Mouse (Mus musculus) c-Kit-positive CD71-negative TER-119-negative erythroid progenitor cells, embryonic 14.5 days (primary cell): Measurements from ENCODE around the gene Ppm1b.

Source experiments
- DNase-seq: peaks from one replicate; pipeline ENCODE4 v3.0.0-alpha.2; 2013; ENCODE audit warnings: low read depth

The Ppm1b gene

DNA sequence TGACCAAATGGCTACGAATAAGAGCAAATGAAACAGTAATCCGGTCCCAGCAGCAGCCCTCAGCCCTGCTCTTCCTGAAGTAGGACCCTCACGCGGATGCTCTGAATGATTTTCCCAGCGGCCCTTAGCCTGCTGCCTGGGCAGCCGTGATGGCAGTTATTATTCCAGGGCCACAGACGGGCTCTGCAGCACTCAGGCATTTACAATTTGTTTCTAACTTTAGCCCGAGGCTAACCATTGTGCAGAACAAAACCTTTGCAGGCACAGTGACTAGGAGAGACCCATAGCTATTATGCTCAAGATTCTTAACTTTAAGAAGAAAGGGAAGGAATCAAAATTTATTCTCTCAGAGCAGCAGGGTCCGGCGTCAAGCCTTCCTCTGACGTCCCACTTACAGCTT lies 115.8 kb downstream of the Ppm1b start:
- DNase-seq, result no peak

DNA sequence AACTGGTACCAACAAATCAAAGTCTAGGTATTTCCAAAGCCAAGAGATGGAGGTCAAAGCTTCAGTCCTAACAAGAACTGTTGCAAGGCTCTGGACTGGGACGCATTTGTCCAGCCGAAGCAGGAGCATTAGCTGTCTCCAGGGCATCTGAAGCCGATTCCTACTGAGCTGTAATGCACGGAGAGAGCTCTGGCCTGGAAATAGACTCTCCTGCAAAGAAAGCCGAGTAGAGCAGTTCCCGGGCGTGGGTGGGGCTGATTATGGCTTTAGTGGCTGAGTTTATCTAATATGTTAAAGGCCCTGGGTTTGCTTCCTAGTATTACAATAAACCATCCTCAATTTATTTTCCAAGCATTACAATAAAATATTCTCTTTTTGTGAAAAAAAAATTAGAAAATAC lies 116.7 kb downstream of the Ppm1b start:
- no peak for DNase-seq
